ENCODE assay signal across 8 mouse cellular contexts in genomic region chr19:36919466-36919865, GRCm38 (mm10). TPM values are rescaled to one million over a fixed set of nuclear protein-coding genes. Genes with fewer than 3 reads are reported as not detected.
DNase-seq lines count a peak whose midpoint lies in the region; ATAC-seq and TF ChIP-seq lines count a peak whose summit lies in the region.

Gene Fgfbp3 (minus strand): TSS chr19:36919615.

- peak within 1 kb of the TSS; percentile 88 for H3K27ac ChIP-seq in forebrain, embryonic 14.5 days (ENCODE audit: low read depth, low read length)
- H3K27ac ChIP-seq in liver, embryonic 15.5 days (replicated peaks): peak within 1 kb of the TSS; percentile 63
- H3K27ac ChIP-seq in stomach, postnatal 0 days (replicated peaks): peak within 1 kb of the TSS; percentile 90

- no peaks in the 10 kb centered on the region for H3K27me3 ChIP-seq in forebrain, embryonic 14.5 days (replicated peaks; ENCODE audit: control insufficient read depth, insufficient read depth, low read length)
- peaks cover 30% of the 10 kb centered on the region for H3K27me3 ChIP-seq in liver, embryonic 15.5 days
- H3K27me3 ChIP-seq in stomach, postnatal 0 days (ENCODE audit: control insufficient read depth, insufficient read depth, low read length): no peaks in the 10 kb centered on the region

- ATAC-seq in forebrain, embryonic 14.5 days: peak; percentile 22; the same call in 1 of the 2 replicates
- peak; percentile 72; the same call in 1 of the 2 replicates for ATAC-seq in liver, embryonic 15.5 days (ENCODE audit: insufficient read depth)
- no peak for ATAC-seq in stomach, postnatal 0 days (ENCODE audit: low FRiP score, low TSS enrichment)

- H3K4me3 ChIP-seq in forebrain, embryonic 14.5 days (ENCODE audit: low read depth, low read length): peak within 1 kb of the TSS; percentile 88
- H3K4me3 ChIP-seq in liver, embryonic 15.5 days (replicated peaks): peak within 1 kb of the TSS; percentile 71
- H3K4me3 ChIP-seq in stomach, postnatal 0 days (ENCODE audit: low read depth, low read length): peak within 1 kb of the TSS; percentile 80

- TF ChIP-seq EP300 in stomach, postnatal 0 days (optimal IDR thresholded peaks at IDR 0.05): no peak

- WGBS in forebrain, embryonic 14.5 days: 2% methylated on average over 12 of the region's 12 CpGs
- 5% methylated on average over 12 of the region's 12 CpGs for WGBS in liver, embryonic 15.5 days (ENCODE audit: insufficient replicate concordance)
- WGBS in stomach, postnatal 0 days: 6% methylated on average over 12 of the region's 12 CpGs

- intact Hi-C loops in left cerebral cortex, postnatal 4 days (cut with DNase I): no loop called here

- DNase-seq in left cerebral cortex, postnatal 4 days: no peak
- no peak for DNase-seq in left cerebral cortex, adult 18-20 months (ENCODE audit: low spot score in 2 of 2)
- peak; percentile 65 for DNase-seq in R1 (ENCODE audit: low read depth, low spot score)
- DNase-seq in forebrain, embryonic 14.5 days (ENCODE audit: low spot score): peak; percentile 51
- DNase-seq in stomach, postnatal 0 days (ENCODE audit: low spot score): no peak
- no peak for DNase-seq in gastrocnemius, postnatal 4 days (ENCODE audit: low spot score in 2 of 2)
- no peak for DNase-seq in urinary bladder, postnatal 14 days (ENCODE audit: low spot score)

- no peaks in the 10 kb centered on the region for H3K9me3 ChIP-seq in forebrain, embryonic 14.5 days (replicated peaks; ENCODE audit: control insufficient read depth, low read length)
- H3K9me3 ChIP-seq in liver, embryonic 15.5 days (replicated peaks): no peaks in the 10 kb centered on the region
- H3K9me3 ChIP-seq in stomach, postnatal 0 days (ENCODE audit: control insufficient read depth, low read length): no peaks in the 10 kb centered on the region

- no peak for TF ChIP-seq CTCF in stomach, postnatal 0 days (IDR thresholded peaks at IDR 0.05; ENCODE audit: low read depth)

- H3K4me2 ChIP-seq in forebrain, embryonic 14.5 days (ENCODE audit: low read length): peak within 1 kb of the TSS; percentile 85
- peak within 1 kb of the TSS; percentile 96 for H3K4me2 ChIP-seq in liver, embryonic 15.5 days
- peak within 1 kb of the TSS; percentile 52 for H3K4me2 ChIP-seq in stomach, postnatal 0 days (replicated peaks; ENCODE audit: low read depth)

- no peaks in the 10 kb centered on the region for H3K36me3 ChIP-seq in forebrain, embryonic 14.5 days (ENCODE audit: control insufficient read depth, insufficient read depth, low read length)
- no peaks in the 10 kb centered on the region for H3K36me3 ChIP-seq in liver, embryonic 15.5 days (replicated peaks)
- no peaks in the 10 kb centered on the region for H3K36me3 ChIP-seq in stomach, postnatal 0 days (ENCODE audit: control insufficient read depth, insufficient read depth, low read length)

- peaks cover 10% of the 10 kb centered on the region; the same call in 1 of the 2 replicates for H3K4me1 ChIP-seq in forebrain, embryonic 14.5 days (ENCODE audit: control insufficient read depth, insufficient read depth, low read length)
- H3K4me1 ChIP-seq in liver, embryonic 15.5 days (replicated peaks): peaks cover 25% of the 10 kb centered on the region
- H3K4me1 ChIP-seq in stomach, postnatal 0 days (replicated peaks; ENCODE audit: control insufficient read depth, insufficient read depth): 0 out of 2 replicates have a peak, but pooled peaks cover 2% of the 10 kb centered on the region

- peak within 1 kb of the TSS; percentile 93 for H3K9ac ChIP-seq in forebrain, embryonic 14.5 days (ENCODE audit: low read length)
- H3K9ac ChIP-seq in liver, embryonic 15.5 days: peak within 1 kb of the TSS; percentile 56
- peak within 1 kb of the TSS; percentile 81 for H3K9ac ChIP-seq in stomach, postnatal 0 days (ENCODE audit: low read length)

RNA-seq across cellular contexts. Expression of gene Fgfbp3, which starts in this region (rescaled TPM):
- 10 to 100 TPM; 24.5 to 25.3 TPM for total RNA-seq in left cerebral cortex, postnatal 4 days (2021)
- 1 to 10 TPM; 8.1 to 8.2 TPM for total RNA-seq in left cerebral cortex, adult 18-20 months (2021)
- polyA plus RNA-seq in forebrain, embryonic 14.5 days (2014; fragmentation: Nextera tagmentation; extraction: Ambion mirVana): 21.4 and 22.0 TPM in 2 replicates
- 0.90 and 0.93 TPM in 2 replicates for polyA plus RNA-seq in liver, embryonic 15.5 days (2015; fragmentation: Nextera tagmentation; extraction: Ambion mirVana)
- polyA plus RNA-seq in stomach, postnatal 0 days (2015; fragmentation: Nextera tagmentation; extraction: Ambion mirVana): 4.4 and 5.1 TPM in 2 replicates
- total RNA-seq in gastrocnemius, postnatal 4 days (2021): 1 to 10 TPM; 2.7 to 3.2 TPM

Comparison
In these comparisons a context has a peak if more than half of its experiments do, and no peak if none do; other contexts are left out.
1. Peak in ATAC-seq, H3K4me3 ChIP-seq, H3K27ac ChIP-seq, H3K9ac ChIP-seq and H3K4me2 ChIP-seq in liver, embryonic 15.5 days; RNA of the gene not detected or under 1 TPM.
2. DNase-seq: peak in R1 (single experiment) and forebrain, embryonic 14.5 days (single experiment); none in left cerebral cortex, postnatal 4 days (single experiment), left cerebral cortex, adult 18-20 months (0 of 2), stomach, postnatal 0 days (single experiment), gastrocnemius, postnatal 4 days (0 of 2) and urinary bladder, postnatal 14 days (single experiment).
3. Peak in every context shown above with its lines, with median percentiles within 50 percentile points of each other: H3K27ac ChIP-seq, H3K4me2 ChIP-seq, H3K4me3 ChIP-seq and H3K9ac ChIP-seq.